Mouse (Mus musculus) ES-E14 (cell line): Measurements from ENCODE around the gene Sepsecs. TPM values are rescaled to one million over a fixed set of nuclear protein-coding genes. Genes with fewer than 3 reads are reported as not detected.

Source experiments
- DNase-seq: peaks from one replicate; pipeline ENCODE4 v3.0.0-alpha.2; 2013; ENCODE audit warnings: low read depth, low spot score
- H3K27ac ChIP-seq: 2 replicates; pipeline ENCODE4 v1.5.1; 2012; ENCODE audit warnings: low read depth, mild to moderate bottlenecking, low read length, moderate library complexity, mixed read lengths; ENCODE audit not compliant: poor library complexity, insufficient read depth, severe bottlenecking
- H3K36me3 ChIP-seq: 2 replicates; pipeline ENCODE4 v1.6.1; 2012; ENCODE audit warnings: mild to moderate bottlenecking, low read length, moderate library complexity, mixed read lengths; ENCODE audit not compliant: control insufficient read depth, poor library complexity, insufficient read depth, severe bottlenecking
- H3K4me1 ChIP-seq, 2 experiments: fragments of 150-350 bp in 1 of 2; sonication (generic) in 1 of 2; 2 replicates each; pipeline ENCODE4 v1.6.1; 2012; ENCODE audit warnings: low read length in 2 of 2, mild to moderate bottlenecking in 1 of 2, mixed read lengths in 1 of 2; ENCODE audit not compliant: control insufficient read depth in 2 of 2, insufficient read depth in 2 of 2, poor library complexity in 1 of 2
- H3K4me3 ChIP-seq, 2 experiments: fragments of 150-350 bp in 1 of 2; sonication (generic) in 1 of 2; 2 replicates each; pipeline ENCODE4 v1.5.1; 2012; ENCODE audit warnings: low read length in 2 of 2, low read depth in 1 of 2, mild to moderate bottlenecking in 1 of 2, mixed read lengths in 1 of 2; ENCODE audit not compliant: insufficient read depth in 1 of 2, poor library complexity in 1 of 2, severe bottlenecking in 1 of 2
- H3K9ac ChIP-seq: 2 replicates; pipeline ENCODE4 v1.6.1; 2012; ENCODE audit warnings: low read depth, mild to moderate bottlenecking, low read length, mixed read lengths; ENCODE audit not compliant: poor library complexity, insufficient read depth, severe bottlenecking
- H3K9me3 ChIP-seq: fragments of 150-350 bp; sonication (generic); 2 replicates; pipeline ENCODE4 v1.6.1; 2012; ENCODE audit warnings: low read depth, mild to moderate bottlenecking, low read length; ENCODE audit not compliant: control insufficient read depth, insufficient read depth
- CHD2 ChIP-seq: IDR thresholded peaks from 2 replicates; pipeline ENCODE4 v1.6.1; 2014; ENCODE audit warnings: mild to moderate bottlenecking, low read depth, low read length, inconsistent platforms
- HCFC1 ChIP-seq: IDR thresholded peaks from 2 replicates; pipeline ENCODE4 v1.6.1; 2012; ENCODE audit warnings: low read length, inconsistent platforms, borderline replicate concordance; ENCODE audit not compliant: insufficient read depth
- MAFK ChIP-seq: IDR thresholded peaks from 2 replicates; pipeline ENCODE4 v1.6.1; 2014; ENCODE audit warnings: mild to moderate bottlenecking, low read depth, low read length, inconsistent platforms; ENCODE audit not compliant: insufficient read depth
- ZC3H11A ChIP-seq: IDR thresholded peaks from 2 replicates; pipeline ENCODE4 v1.6.1; 2012; ENCODE audit warnings: low read depth, mild to moderate bottlenecking, inconsistent platforms, low read length, borderline replicate concordance
- ZNF384 ChIP-seq: IDR thresholded peaks from 2 replicates; pipeline ENCODE4 v1.6.1; 2012; ENCODE audit warnings: low read depth, low read length, inconsistent platforms
- in situ Hi-C, 2 experiments: fragments of 600-800 bp; cut with MboI; formaldehyde crosslinking; loops; one replicate each; pipeline ENCODE4 v1.15.1; 2025; ENCODE audit warnings: low sequenced_read_pairs in 2 of 2, inconsistent platforms in 1 of 2; ENCODE audit not compliant: unreplicated experiment in 2 of 2
- total RNA-seq: library from RNA; depleted of rRNA; stranded (reverse); fragments of 300-350 nt; gene quantifications from 2 replicates; pipeline ENCODE4 v1.2.3, GENCODE M21; 2012

Gene Sepsecs
- total RNA-seq, 1 experiment, result 9.7 TPM

- Histone ChIP-seq H3K27ac (no peak overlapping the region), H3K4me3 (no peak overlapping the region), H3K9me3 (no peaks in the 10 kb centered on the region), H3K4me1 (peaks cover 0 to 1% of the 10 kb centered on the region in 2 experiments; a peak in 1 of 4 replicates), H3K36me3 (no peaks in the 10 kb centered on the region), H3K9ac (no peak overlapping the region)
- TF ChIP-seq ZC3H11A (no peak), MAFK (no peak), HCFC1 (no peak), ZNF384 (no peak), CHD2 (no peak)
- DNase-seq, result no peak
- in situ Hi-C loops, result no loop called here
Observed at GRCm38 (mm10) chr5:52628783-52629182, 40.7 kb downstream of the Sepsecs start.

DNA sequence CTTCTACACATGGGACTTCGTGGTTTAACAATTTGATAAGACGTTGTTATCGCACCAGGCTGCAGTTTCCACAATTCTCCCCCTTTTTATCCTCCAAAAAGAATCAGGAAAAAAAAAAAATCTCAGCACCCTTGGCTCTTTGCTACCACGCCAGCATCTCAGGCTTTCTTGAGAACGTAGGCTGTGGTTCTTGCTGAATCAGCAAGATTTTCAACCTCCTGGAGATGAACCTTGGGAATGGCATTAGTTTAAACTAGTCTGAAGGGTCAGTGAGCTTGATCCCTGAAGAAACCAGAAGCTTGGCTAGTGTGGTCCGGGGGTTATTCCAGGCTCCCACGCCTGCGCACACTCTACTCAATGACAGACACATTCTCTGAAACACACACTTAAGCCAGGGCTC, 41.8 kb downstream of the Sepsecs start:
- Histone ChIP-seq H3K36me3 (no peaks in the 10 kb centered on the region), H3K27ac (no peak overlapping the region), H3K4me1 (no peaks in the 10 kb centered on the region), H3K9ac (no peak overlapping the region), H3K9me3 (no peaks in the 10 kb centered on the region), H3K4me3 (no peak overlapping the region)
- TF ChIP-seq MAFK, result peak; percentile 85
- no peak for TF ChIP-seq HCFC1
- no peak for TF ChIP-seq CHD2
- TF ChIP-seq ZC3H11A, result no peak
- DNase-seq, result no peak
- in situ Hi-C loops, result no loop called here

- Histone ChIP-seq H3K9ac (no peak overlapping the region), H3K9me3 (no peaks in the 10 kb centered on the region), H3K4me3 (no peak overlapping the region), H3K27ac (no peak overlapping the region), H3K4me1 (no peaks in the 10 kb centered on the region), H3K36me3 (no peaks in the 10 kb centered on the region)
- in situ Hi-C loops, result no loop called here
- no peak for DNase-seq
- TF ChIP-seq HCFC1 (no peak), CHD2 (no peak), ZNF384 (no peak), MAFK (no peak), ZC3H11A (no peak)
Observed at GRCm38 (mm10) chr5:52626092-52626491, 43.4 kb downstream of the Sepsecs start.

- in situ Hi-C loops, result no loop called here
- no peak for DNase-seq
- Histone ChIP-seq H3K4me1 (no peaks in the 10 kb centered on the region), H3K9ac (no peak overlapping the region), H3K4me3 (no peak overlapping the region), H3K27ac (no peak overlapping the region), H3K36me3 (no peaks in the 10 kb centered on the region), H3K9me3 (no peaks in the 10 kb centered on the region)
- TF ChIP-seq HCFC1 (no peak), ZNF384 (no peak), MAFK (no peak), CHD2 (no peak), ZC3H11A (no peak)
Observed at GRCm38 (mm10) chr5:52624956-52625355, 44.6 kb downstream of the Sepsecs start.

- Histone ChIP-seq H3K9me3 (no peaks in the 10 kb centered on the region), H3K27ac (no peak overlapping the region), H3K4me1 (no peaks in the 10 kb centered on the region), H3K4me3 (no peak overlapping the region), H3K36me3 (no peaks in the 10 kb centered on the region), H3K9ac (no peak overlapping the region)
- no peak for TF ChIP-seq ZNF384
- in situ Hi-C loops, result no loop called here
- no peak for DNase-seq
Observed at GRCm38 (mm10) chr5:52623099-52623498, 46.4 kb downstream of the Sepsecs start.
